Mouse (Mus musculus) adrenal gland, postnatal 10 days (tissue): ENCODE measurements around the gene Tcf7. TPM values are rescaled to one million over a fixed set of nuclear protein-coding genes. Genes with fewer than 3 reads are reported as not detected.
"Not testable (repeated sequence)": the region's sequence is repeated elsewhere in the genome, so short reads cannot be mapped to it uniquely, and the experiment has no call there.

Source experiments
- DNase-seq: peaks from one replicate; pipeline ENCODE4 v3.0.0; 2021; ENCODE audit warnings: mixed read lengths
- total RNA-seq, 2 experiments: library from RNA; stranded (reverse); gene quantifications; 2 replicates each; pipeline ENCODE4 v1.2.3; 2021

The Tcf7 gene
- total RNA-seq, 2 experiments from 2014 or later = 41.7 to 42.2 TPM

DNA sequence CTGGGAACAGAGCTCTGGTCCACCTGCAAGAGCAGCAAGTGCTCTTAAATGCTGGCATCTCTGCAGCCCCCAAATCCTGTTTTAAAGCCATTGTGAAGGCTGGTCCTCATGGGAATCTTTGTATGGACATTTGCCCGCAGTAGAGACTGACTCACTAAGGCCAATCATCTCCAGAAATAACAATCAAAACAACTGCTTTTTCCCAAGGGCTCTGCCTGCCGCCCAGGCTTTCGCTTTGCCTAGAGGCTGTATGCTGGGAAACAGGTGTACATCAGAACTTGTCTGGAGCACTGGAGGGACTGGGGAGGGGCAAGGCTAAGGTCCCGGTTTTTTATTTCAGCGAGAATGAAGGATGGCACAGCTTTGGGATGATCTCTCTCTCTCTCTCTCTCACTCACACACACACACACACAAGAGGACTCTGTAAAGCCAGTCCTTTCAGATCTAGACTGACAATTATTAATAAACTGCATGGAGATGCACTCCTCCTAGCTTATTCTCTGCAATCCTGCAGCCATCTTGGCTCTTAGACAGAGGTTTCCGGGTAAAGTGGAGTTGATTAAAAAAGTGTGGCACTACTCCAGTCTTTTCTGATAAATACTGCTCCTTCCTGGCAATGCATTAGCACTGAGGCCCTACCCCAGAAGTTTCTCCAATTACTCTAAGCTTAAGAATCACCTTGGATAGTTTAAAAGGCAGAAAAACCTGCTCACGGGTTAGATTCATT lies 53.9 kb downstream of the Tcf7 start:
- no peak for DNase-seq

- DNase-seq = peak; percentile 61
Measured at GRCm38 (mm10) chr11:52227466-52228226, 55.2 kb downstream of the Tcf7 start.

DNA sequence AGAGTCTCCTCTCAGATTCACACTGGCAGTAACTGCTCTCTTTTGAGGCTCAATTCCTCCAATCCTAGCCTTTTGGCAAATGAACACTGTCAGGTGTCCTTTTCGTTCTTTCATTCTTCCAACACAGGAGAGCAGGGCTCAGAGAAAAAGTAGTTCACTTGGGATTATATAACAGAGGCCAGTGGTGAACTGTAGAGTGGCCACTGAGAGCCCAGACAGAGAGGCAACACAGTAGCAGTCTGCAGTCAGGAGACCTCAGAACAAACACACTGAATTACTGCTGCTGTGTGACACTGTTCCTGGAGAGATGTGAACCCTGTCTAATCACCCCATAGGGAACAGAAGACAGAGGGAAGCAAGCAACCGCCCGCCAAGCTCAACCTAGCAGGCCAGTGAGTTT lies 55.8 kb downstream of the Tcf7 start:
- no peak for DNase-seq

DNA sequence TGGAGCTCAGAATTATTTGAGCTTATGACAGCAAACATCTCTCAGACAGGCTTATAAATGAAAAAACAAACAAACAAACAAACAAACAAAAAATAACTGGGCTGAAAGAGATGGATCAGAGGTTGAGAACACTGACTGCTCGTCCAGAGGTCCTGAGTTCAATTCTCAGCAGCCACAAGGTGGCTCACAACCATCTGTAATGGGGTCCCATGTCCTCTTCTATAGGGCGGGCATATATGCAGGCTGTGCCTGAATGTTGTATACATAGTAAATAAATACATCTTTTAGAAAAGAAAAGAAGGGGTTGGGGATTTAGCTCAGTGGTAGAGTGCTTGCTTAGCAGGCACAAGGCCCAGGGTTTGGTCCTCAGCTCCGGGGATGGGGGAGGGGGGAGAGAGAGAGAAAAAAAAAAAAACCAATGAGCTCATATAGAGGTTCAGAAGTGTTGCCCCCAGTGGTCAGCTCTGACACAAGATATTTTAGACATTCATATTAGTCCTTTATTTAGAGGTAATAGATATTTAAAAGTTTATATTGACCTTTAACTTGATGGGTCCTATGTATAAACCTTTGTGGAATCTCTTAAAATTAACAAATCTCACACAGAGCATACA lies 56.7 kb downstream of the Tcf7 start:
- DNase-seq = no peak

GRCm38 (mm10) chr11:52223968-52224682 lies 58.7 kb downstream of the Tcf7 start:
- DNase-seq = peak; percentile 45

DNA sequence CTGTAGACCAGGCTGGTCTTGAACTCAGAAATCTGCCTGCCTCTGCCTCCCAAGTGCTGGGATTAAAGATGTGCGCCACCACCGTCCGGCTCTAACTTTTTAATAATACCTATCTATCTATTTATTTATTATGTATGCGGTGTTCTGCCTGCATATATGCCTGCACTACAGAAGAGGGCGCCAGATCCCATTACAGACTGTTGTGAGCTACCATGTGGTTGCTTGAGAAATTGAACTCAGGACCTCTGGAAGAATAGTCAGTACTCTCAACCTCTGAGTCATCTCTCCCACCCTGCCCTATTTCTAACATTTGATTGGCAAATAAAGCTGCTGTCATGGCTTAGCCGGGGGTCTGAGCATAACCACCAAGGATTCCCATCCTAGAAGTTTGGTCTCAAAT lies 59.9 kb downstream of the Tcf7 start:
- no peak for DNase-seq

DNA sequence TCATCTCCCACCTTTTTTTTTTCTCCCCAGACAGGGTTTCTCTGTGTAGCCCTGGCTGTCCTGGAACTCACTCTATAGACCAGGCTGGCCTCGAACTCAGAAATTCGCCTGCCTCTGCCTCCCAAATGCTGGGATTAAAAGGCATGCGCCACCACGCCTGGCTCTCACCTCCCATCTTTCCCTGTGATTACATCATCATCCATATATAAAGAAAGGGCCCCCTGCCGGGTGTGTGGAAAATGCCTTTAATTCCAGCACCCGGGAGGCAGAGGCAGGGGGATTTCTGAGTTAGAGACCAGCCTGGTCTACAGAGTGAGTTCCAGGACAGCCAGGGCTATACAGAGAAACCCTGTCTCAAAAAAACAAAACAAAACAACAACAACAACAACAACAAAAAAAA lies 60.9 kb downstream of the Tcf7 start:
- not testable (repeated sequence) for DNase-seq

DNA sequence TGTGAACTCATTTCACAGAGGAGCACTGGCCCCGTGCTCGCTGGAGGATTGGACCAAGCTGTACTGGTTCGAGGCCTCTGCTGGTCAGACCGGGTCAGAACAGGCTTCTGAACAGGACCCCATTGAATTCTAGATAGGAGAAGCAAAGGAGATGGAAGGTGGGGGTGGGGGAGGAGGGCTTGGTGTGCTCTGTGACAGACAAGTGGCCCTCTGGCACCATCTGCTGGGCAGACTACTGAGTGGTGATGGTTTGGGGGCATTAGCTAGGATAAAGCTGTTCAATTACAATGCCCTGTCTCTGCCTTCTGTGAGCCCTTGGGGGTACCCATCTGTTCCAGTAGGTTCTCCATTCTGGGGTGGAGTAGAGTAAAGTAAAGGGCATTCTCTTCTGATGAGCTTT lies 62.5 kb downstream of the Tcf7 start:
- DNase-seq = peak; percentile 82

- no peak for DNase-seq
Measured at GRCm38 (mm10) chr11:52213887-52214286, 68.9 kb downstream of the Tcf7 start, which contains the start of gene Olfr1371. Gene Olfr1371, minus strand, starts transcription at chr11:52213987.

Other genes starting within 250 kb of the Tcf7 start
- 10 to 100 TPM; 67.9 to 69.5 TPM for gene Ppp2ca, start 184.3 kb downstream of the Tcf7 start, total RNA-seq
- gene Olfr1373, start 137.5 kb downstream of the Tcf7 start, total RNA-seq = not detected
- not detected for gene Olfr1371, start 69.0 kb downstream of the Tcf7 start, total RNA-seq
- 100 to 1,000 TPM; 309 to 323 TPM for gene Skp1a, start 51.0 kb downstream of the Tcf7 start, total RNA-seq
- gene Vdac1, start 77.8 kb upstream of the Tcf7 start, total RNA-seq = 100 to 1,000 TPM; 330 to 403 TPM
- 100 to 1,000 TPM; 137 to 139 TPM for gene 9530068E07Rik, start 113.4 kb upstream of the Tcf7 start, total RNA-seq